Mouse (Mus musculus) intestine, postnatal 0 days (tissue): ENCODE results near the gene Idnk. TPM values are rescaled to one million over a fixed set of nuclear protein-coding genes. Genes with fewer than 3 reads are reported as not detected.
"Not testable (repeated sequence)": the region's sequence is repeated elsewhere in the genome, so short reads cannot be mapped to it uniquely, and the experiment has no call there.

Source experiments
- ATAC-seq: fragments of 200-750 bp; cut with Nextera tagmentation; 2 replicates; pipeline ENCODE4 v1.8.0; 2017; ENCODE audit warnings: mild to moderate bottlenecking, moderate TSS enrichment, moderate library complexity
- H3K27ac ChIP-seq: fragments of 300-500 bp; sonication (generic); 2 replicates; pipeline ENCODE4 v1.5.1; 2014; ENCODE audit warnings: mild to moderate bottlenecking, low read depth, low read length, moderate library complexity
- H3K27me3 ChIP-seq: fragments of 300-500 bp; sonication (generic); replicated peaks from 2 replicates; pipeline ENCODE4 v1.6.1; 2014; ENCODE audit warnings: low read length, mixed read lengths; ENCODE audit not compliant: control insufficient read depth, insufficient read depth
- H3K36me3 ChIP-seq: fragments of 300-500 bp; sonication (generic); 2 replicates; pipeline ENCODE4 v1.6.1; 2014; ENCODE audit warnings: mild to moderate bottlenecking, moderate library complexity; ENCODE audit not compliant: control insufficient read depth, insufficient read depth
- H3K4me1 ChIP-seq: fragments of 300-500 bp; sonication (generic); replicated peaks from 2 replicates; pipeline ENCODE4 v1.6.1; 2014; ENCODE audit warnings: antibody characterized with exemption, low read length, mixed read lengths; ENCODE audit not compliant: control insufficient read depth, insufficient read depth
- H3K4me2 ChIP-seq: fragments of 300-500 bp; sonication (generic); replicated peaks from 2 replicates; pipeline ENCODE4 v1.6.1; 2014; ENCODE audit warnings: low read depth, mild to moderate bottlenecking, moderate library complexity
- H3K4me3 ChIP-seq: fragments of 300-500 bp; sonication (generic); 2 replicates; pipeline ENCODE4 v1.5.1; 2014; ENCODE audit warnings: low read depth, low read length
- H3K9ac ChIP-seq: fragments of 300-500 bp; sonication (generic); 2 replicates; pipeline ENCODE4 v1.6.1; 2014; ENCODE audit warnings: mild to moderate bottlenecking, low read depth, low read length
- H3K9me3 ChIP-seq: fragments of 300-500 bp; sonication (generic); 2 replicates; pipeline ENCODE4 v1.6.1; 2016; ENCODE audit warnings: mixed run types; ENCODE audit not compliant: control insufficient read depth
- CTCF ChIP-seq: sonication (generic); IDR thresholded peaks from 2 replicates; pipeline ENCODE4 v1.5.1; 2016; ENCODE audit warnings: low read depth, mild to moderate bottlenecking, control low read depth, antibody characterized with exemption, moderate library complexity
- WGBS: fragments of 180-500 bp; shearing (Covaris S2); extraction: QIAGEN DNeasy Blood & Tissue Kit; methylation state at CpG from one replicate; pipeline ENCODE4 v1.1.7; 2014; 5-methylcytosine and 5-hydroxymethylcytosine counted together
- polyA plus RNA-seq: library from polyadenylated mRNA; unstranded; fragments of >200 nt; fragmentation: Nextera tagmentation; extraction: Ambion mirVana; gene quantifications from 2 replicates; pipeline ENCODE4 v1.2.1, GENCODE M21; 2015

The Idnk gene
- polyA plus RNA-seq, 1 experiment from 2014 or later = 79.0 TPM

DNA sequence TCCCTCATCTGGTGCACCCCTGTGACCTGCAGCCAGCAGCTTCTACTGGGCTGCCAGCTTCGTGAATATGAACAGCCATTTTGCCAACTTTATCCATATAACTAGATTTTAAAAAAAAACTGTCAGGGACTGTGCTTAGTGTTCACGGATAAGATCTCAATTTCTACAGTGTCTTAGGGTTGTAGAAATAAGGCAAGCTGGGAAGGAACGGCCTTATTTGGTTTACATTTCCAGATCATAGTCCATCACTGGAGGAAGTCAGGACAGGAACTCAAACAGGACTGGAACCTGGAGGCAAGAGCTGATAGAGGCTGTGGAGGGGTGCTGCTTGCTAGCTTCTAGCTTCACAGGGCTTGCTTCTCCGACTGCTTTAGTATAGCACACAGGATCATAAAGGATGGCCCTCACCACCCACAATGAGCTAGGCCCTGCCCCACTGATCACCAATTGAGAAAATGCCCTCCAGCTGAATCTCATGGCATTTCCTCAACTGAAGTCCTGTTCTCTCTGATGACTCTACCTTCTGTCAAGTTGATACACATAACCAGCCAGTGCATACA lies 27.7 kb upstream of the Idnk start:
- H3K27ac ChIP-seq = peak overlapping the region; percentile 99; the same call in 1 of the 2 replicates
- peak overlapping the region; percentile 69 for H3K4me2 ChIP-seq
- 17% methylated on average over 4 of the region's 4 CpGs for WGBS
- no peaks in the 10 kb centered on the region for H3K27me3 ChIP-seq
- ATAC-seq = no peak
- no peak for TF ChIP-seq CTCF
- no peaks in the 10 kb centered on the region for H3K9me3 ChIP-seq
- H3K36me3 ChIP-seq = no peaks in the 10 kb centered on the region
- no peaks in the 10 kb centered on the region for H3K4me1 ChIP-seq
- H3K9ac ChIP-seq = 0 out of 2 replicates have a peak overlapping the region, but pooled peaks have one; percentile 92
- peak overlapping the region; percentile 67; the same call in 1 of the 2 replicates for H3K4me3 ChIP-seq

DNA sequence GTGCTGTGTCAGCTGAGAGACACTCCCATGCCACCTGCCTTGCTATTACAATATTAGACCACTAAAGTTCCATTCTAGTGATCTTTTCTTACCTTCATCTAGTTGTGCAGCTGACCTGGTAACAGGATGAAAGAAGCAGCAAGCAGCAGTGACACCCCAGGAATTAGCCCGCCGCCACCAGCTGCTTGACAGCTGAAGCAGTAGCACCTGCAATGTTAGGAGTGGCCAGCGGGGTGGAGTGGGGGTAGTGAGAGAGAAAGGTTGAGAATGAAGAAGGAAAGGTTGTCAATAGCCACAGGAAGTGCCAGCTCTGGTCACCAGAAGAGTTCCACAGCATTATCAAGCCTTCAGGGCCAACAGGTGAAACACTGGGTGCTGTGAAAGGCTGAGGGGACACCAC lies 25.8 kb upstream of the Idnk start:
- Histone ChIP-seq H3K9ac (no peak overlapping the region), H3K27ac (no peak overlapping the region), H3K4me2 (no peak overlapping the region), H3K27me3 (no peaks in the 10 kb centered on the region), H3K4me1 (no peaks in the 10 kb centered on the region), H3K9me3 (no peaks in the 10 kb centered on the region), H3K36me3 (no peaks in the 10 kb centered on the region), H3K4me3 (no peak overlapping the region)
- TF ChIP-seq CTCF = no peak
- ATAC-seq = no peak
- WGBS = 27% methylated on average over 3 of the region's 3 CpGs

- WGBS = 97% methylated on average over 8 of the region's 8 CpGs
- not testable (repeated sequence) for H3K4me2 ChIP-seq
Observed at GRCm38 (mm10) chr13:58146603-58147002, 10.8 kb upstream of the Idnk start.

GRCm38 (mm10) chr13:58147760-58148159 lies 9.7 kb upstream of the Idnk start:
- ATAC-seq = no peak
- Histone ChIP-seq H3K9ac (no peak overlapping the region), H3K4me2 (no peak overlapping the region), H3K27me3 (no peaks in the 10 kb centered on the region), H3K9me3 (no peaks in the 10 kb centered on the region), H3K4me1 (no peaks in the 10 kb centered on the region), H3K36me3 (no peaks in the 10 kb centered on the region), H3K4me3 (no peak overlapping the region), H3K27ac (no peak overlapping the region)
- no peak for TF ChIP-seq CTCF
- WGBS = 75% methylated on average over 1 of the region's 1 CpGs

More at GRCm38 (mm10) chr13:58146603-58147002, 10.8 kb upstream of the Idnk start:
- H3K9ac ChIP-seq, H3K27me3 ChIP-seq, H3K4me1 ChIP-seq, H3K9me3 ChIP-seq, H3K36me3 ChIP-seq, ATAC-seq, H3K27ac ChIP-seq, H3K4me3 ChIP-seq: not testable (repeated sequence)

DNA sequence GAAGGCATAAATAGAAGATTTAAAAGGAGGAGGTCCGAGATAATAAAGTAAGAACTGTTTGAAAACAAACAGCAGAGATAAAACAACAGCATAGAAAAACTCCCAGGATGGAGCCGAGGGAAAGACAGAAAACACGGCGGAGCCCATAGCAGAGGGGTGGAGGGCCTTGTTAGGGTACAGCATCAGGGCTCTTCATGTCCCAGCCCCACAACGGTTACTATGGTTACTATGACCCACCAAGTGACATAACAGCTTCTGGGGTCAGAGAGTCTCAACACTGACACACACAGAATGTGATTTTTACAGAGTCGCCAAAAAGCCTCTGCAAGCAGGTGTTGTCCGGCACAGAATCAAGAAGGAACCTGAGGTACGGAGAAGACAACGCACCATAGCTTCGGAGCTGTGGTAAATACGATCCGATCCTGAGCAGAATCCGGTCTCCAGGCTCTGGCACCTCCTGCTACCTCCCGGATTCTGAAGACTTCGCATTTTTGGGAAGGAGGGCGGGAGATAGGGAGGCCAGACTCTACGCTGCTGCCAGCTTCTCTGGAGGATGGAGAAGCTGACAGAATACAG lies 9.1 kb upstream of the Idnk start:
- no peak for TF ChIP-seq CTCF
- H3K36me3 ChIP-seq = no peaks in the 10 kb centered on the region
- H3K27me3 ChIP-seq = no peaks in the 10 kb centered on the region
- no peak overlapping the region for H3K27ac ChIP-seq
- ATAC-seq = peak; percentile 78
- H3K4me3 ChIP-seq = peak overlapping the region; percentile 33
- peak overlapping the region; percentile 65 for H3K4me2 ChIP-seq
- WGBS = 2% methylated on average over 17 of the region's 17 CpGs
- no peaks in the 10 kb centered on the region for H3K4me1 ChIP-seq
- H3K9ac ChIP-seq = peak overlapping the region; percentile 0; the same call in 1 of the 2 replicates
- H3K9me3 ChIP-seq = no peaks in the 10 kb centered on the region

DNA sequence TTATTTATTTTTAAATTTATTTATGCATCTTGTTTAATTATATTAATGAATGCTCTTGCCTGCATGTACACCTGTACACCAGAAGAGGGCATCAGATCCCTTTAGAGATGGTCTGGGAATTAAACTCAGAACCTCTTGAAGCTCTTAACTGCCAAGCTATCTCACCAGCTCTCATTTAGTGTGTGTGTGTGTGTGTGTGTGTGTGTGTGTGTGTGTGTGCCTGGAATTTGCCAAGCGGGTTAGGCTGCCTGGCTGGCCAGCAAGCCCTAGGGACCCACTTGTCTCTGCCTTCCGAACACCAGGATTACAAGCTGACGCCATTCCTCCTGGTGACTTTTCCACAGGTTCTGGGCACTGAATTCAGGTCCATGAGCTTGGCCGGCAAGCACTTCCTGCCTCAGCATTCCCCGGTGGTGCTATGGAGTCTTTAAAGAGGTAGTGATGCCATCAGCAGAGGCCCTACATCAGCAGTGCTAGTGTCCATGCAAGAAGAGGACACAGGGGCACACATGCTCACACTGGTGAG lies 8.4 kb upstream of the Idnk start:
- 42% methylated on average over 5 of the region's 5 CpGs for WGBS
- peak; percentile 73 for TF ChIP-seq CTCF
- peak; percentile 54; the same call in 1 of the 2 replicates for ATAC-seq
- no peaks in the 10 kb centered on the region for H3K36me3 ChIP-seq
- no peaks in the 10 kb centered on the region for H3K9me3 ChIP-seq
- no peak overlapping the region for H3K9ac ChIP-seq
- peak overlapping the region; percentile 33 for H3K4me3 ChIP-seq
- H3K4me1 ChIP-seq = no peaks in the 10 kb centered on the region
- no peak overlapping the region for H3K27ac ChIP-seq
- no peaks in the 10 kb centered on the region for H3K27me3 ChIP-seq
- peak overlapping the region; percentile 65 for H3K4me2 ChIP-seq
